Mouse (Mus musculus): ENCODE results near the gene Gm17349.

The Gm17349 gene

DNA sequence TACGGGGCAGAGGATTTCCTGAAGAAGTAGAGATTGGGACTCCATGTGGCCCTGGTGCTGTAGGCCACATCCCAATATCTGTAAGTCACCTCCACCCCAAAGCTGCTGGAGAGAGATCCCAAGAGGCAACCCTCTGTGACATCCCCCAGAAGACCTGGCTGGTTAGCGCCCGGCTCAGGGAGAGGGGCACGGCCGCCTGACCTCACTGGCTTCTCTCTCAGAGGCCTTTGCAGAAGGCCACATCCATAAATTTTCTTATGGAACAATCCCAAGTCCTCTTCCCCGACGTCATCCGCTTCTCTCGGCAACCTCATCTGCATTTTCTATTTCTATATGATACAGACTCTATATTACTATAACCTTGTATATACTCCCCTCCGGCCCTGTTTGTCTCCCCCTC lies 5.6 kb downstream of the Gm17349 start:
- DNase-seq (ENCODE audit: low spot score), result no peak

DNA sequence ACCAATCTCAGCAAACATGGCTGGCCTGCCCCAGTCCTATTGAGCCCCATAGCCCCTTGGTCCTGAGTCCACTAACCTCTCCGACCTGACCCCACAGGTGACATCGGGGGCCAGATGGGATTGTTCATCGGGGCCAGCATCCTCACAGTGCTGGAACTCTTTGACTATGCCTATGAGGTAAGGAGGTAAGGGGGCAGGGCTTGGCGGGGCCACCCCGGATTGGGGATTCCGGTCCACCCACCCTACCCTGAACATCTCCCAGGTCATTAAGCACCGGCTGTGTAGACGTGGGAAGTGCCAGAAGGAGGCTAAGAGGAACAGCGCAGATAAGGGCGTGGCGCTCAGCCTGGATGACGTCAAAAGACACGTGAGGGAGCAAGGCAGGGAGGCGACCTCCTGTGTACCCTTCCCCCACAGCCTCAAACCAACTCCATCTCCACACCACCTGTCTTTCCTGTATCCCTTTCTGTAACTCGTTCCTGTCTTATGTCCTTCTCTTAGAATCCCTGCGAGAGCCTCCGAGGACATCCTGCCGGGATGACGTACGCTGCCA lies 6.7 kb downstream of the Gm17349 start:
- no peak for DNase-seq (ENCODE audit: low spot score)

GRCm38 (mm10) chr15:99697309-99697708 lies 8.0 kb downstream of the Gm17349 start:
- no peak for DNase-seq (ENCODE audit: low spot score)

- no peak for DNase-seq (ENCODE audit: low spot score)
These were observed 13.3 kb downstream of the Gm17349 start for GRCm38 (mm10) chr15:99691976-99692375.

- no peak for DNase-seq (ENCODE audit: low spot score)
These were observed 14.4 kb downstream of the Gm17349 start for GRCm38 (mm10) chr15:99690924-99691323.

- DNase-seq (ENCODE audit: low spot score), result peak; percentile 42
These were observed 16.6 kb downstream of the Gm17349 start for GRCm38 (mm10) chr15:99688712-99689111.

- DNase-seq (ENCODE audit: low spot score), result no peak
These were observed 21.1 kb downstream of the Gm17349 start for GRCm38 (mm10) chr15:99684156-99684555.

GRCm38 (mm10) chr15:99682880-99683279 lies 22.4 kb downstream of the Gm17349 start:
- DNase-seq (ENCODE audit: low spot score), result peak; percentile 39

GRCm38 (mm10) chr15:99679008-99679407 lies 26.3 kb downstream of the Gm17349 start:
- no peak for DNase-seq (ENCODE audit: low spot score)

GRCm38 (mm10) chr15:99678063-99678800 lies 27.1 kb downstream of the Gm17349 start:
- DNase-seq (ENCODE audit: low spot score), result peak; percentile 41

GRCm38 (mm10) chr15:99677089-99677488 lies 28.2 kb downstream of the Gm17349 start:
- no peak for DNase-seq (ENCODE audit: low spot score)

DNA sequence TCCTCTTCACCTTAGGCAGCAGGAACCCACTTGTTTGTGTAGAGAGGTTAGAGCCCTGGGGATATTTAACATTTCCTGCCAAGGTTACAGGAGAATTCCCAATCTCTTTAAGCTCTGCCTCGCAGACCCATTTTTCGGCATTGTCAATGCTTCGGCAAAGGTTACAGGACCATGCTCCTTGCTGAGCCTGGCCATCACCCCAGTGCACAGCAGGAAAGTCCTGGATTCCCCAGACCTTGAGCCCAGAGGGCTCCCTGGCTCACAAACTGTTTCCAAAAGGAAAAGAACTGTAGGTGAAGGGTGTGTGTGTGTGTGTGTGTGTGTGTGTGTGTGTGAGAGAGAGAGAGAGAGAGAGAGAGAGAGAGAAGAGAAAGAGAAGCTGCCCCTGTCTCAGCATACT lies 30.4 kb downstream of the Gm17349 start:
- no peak for DNase-seq (ENCODE audit: low spot score)

DNA sequence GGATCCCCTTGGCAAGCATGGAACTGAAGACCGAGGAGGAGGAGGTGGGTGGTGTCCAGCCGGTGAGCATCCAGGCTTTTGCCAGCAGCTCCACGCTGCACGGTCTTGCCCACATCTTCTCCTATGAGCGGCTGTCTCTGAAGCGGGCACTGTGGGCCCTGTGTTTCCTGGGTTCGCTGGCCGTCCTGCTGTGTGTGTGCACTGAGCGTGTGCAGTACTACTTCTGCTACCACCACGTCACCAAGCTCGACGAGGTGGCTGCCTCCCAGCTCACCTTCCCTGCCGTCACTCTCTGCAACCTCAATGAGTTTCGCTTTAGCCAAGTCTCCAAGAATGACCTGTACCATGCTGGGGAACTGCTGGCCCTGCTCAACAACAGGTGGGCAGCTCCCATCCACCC lies 33.5 kb downstream of the Gm17349 start:
- DNase-seq (ENCODE audit: low spot score), result no peak

DNA sequence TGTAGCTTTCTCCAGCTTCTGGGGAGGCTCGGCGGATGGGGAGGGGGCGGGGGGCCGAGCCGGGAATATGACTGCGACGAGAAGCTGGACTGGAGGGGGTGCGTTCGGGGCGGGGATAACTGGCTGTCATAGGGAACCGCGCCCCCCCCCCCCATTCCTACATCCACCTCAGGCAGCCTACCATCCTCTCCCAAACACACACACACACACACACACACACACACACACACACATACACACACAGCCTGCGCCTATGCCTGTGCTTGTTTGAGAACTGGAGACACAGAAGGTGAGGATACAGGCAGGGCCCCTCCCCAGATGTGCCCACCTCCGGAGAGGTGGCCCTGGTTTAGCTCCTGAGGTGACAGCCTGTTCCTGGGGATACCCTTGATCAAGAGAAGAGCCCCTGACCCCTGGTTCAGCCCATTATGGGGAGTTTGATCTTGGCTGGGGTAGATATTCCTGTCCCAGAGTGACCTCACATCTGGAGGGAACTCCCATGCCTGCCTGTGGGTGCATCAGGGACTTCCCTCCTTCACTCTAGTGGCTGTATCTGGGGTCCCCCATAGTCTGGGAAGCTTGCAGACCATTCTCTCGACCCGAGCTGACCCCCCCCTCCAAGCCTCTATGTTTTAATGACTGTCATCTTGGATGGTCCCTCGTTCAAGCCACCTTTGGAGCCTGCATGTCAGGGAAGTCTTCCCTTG lies 34.2 kb downstream of the Gm17349 start:
- DNase-seq (ENCODE audit: low spot score), result no peak

GRCm38 (mm10) chr15:99670154-99670821 lies 35.0 kb downstream of the Gm17349 start, which contains the start of gene Asic1:
Asic1 (plus strand) TSS chr15:99670368.
- DNase-seq (ENCODE audit: low spot score), result no peak

GRCm38 (mm10) chr15:99669392-99669791 lies 35.9 kb downstream of the Gm17349 start:
- no peak for DNase-seq (ENCODE audit: low spot score)

- DNase-seq (ENCODE audit: low spot score), result peak; percentile 52
These were observed 36.4 kb downstream of the Gm17349 start for GRCm38 (mm10) chr15:99668881-99669280.

DNA sequence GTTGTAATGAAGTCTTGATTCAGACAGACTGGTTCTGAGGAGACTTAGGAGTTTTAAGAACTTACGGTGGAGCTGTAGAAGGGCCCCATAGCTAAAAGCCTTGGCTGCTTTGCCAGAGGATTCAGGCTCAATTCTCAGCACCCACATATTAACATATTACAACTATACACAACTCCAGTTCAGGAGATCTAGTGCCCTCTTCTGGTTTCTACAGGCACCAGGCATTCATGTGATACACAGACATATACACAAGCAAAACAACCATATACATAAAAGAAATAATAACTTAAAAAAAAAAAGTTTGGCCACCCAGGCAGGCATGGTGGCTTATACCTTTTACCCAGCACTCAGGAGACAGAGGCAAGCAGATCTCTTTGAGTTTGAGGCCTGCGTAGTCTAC lies 37.7 kb downstream of the Gm17349 start:
- no peak for DNase-seq (ENCODE audit: low spot score)

DNA sequence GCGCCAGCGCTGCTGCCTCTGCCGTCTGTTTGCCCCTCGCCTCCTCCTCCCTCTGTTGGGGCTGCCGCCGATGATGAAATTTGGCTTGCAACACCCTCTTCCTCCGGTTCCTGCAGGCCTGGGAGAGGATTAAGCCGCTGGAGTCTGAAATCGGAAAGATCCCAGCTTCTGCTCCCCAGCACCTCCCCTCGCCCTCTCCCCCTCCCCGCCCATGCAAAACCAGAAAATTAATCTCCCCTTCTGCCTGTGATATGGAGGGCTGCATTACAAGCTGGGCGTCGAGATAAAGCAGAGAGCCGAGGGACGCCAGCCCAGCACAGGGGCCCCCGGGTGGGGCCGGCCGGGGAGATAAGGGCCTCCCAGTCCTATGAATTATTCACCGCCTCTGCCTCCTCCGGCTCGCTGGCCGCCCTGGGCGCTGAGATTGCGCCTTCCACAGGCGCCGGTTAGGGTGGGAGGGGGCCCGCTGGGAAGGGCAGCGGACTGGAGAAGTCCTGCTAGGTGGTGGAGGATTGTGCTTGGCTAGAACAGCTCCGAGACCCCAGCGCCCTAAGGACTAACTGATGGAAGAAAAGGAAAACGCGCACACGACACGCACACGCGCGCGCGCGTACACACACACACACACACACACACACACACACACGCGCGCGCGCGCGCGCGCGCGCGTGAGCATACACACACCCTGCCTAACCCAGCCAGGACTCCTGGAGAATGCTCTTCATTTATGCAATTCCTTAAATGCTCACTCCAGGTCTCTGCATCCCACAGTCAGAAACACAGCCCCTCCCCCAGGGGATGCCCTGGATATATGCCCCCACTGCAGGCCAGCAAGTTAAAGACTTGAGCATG lies 40.5 kb downstream of the Gm17349 start:
- peak; percentile 82 for DNase-seq (ENCODE audit: low spot score)

- DNase-seq (ENCODE audit: low spot score), result no peak
These were observed 41.2 kb downstream of the Gm17349 start for GRCm38 (mm10) chr15:99663964-99664599.

DNA sequence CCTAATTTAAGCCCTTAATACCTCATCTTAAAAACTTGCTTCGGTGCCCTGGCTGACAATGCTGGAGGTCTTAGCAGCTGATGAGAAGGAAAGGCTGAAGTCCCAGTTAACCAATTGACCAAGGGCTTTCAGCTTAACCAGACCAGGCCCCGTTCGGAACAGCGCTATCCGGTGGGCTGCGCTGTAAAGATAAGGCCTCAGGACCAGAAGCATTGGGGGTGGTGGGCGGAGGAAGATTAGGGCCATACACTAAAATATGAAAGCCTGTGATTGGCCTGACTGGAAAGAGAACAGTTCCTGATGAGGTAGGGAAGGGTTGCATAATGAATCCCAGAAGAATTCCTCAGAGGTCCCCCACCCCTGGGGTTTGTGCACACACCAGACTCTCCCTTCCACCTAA lies 42.9 kb downstream of the Gm17349 start:
- DNase-seq (ENCODE audit: low spot score), result no peak
